Mouse (Mus musculus): ENCODE measurements around the gene Rhd.

GRCm38 (mm10) chr4:134869068-134869730, 4.9 kb downstream of the Rhd start:
- TF ChIP-seq CTCF (IDR thresholded peaks at IDR 0.05; ENCODE audit: low read depth, low read length) (no peak), POLR2A (IDR thresholded peaks at IDR 0.05; ENCODE audit: borderline replicate concordance, low read depth, low read length) (no peak)

All from bone marrow macrophage, adult 2 months (primary cell).